ENCODE assay signal across 24 mouse cellular contexts in genomic region chr17:12199933-12200332, GRCm38 (mm10).
A peak's percentile ranks its signal among the peaks of the same experiment; 100 is the strongest.
DNase-seq lines count a peak whose midpoint lies in the region; ATAC-seq and TF ChIP-seq lines count a peak whose summit lies in the region.
"Had no signal": no experiment of that assay in that cellular context is flagged by ENCODE, and none has a peak within 500 bp of the region (broad histone marks: within the 10 kb centered on the region; RNA-seq: fewer than 3 reads in every experiment).

No protein-coding gene starts in this region.

- H3K4me2 ChIP-seq in limb, embryonic 14.5 days (replicated peaks; ENCODE audit: low read depth, low read length, severe bottlenecking) = no peak overlapping the region
- H3K4me2 ChIP-seq: forebrain, embryonic 12.5 days; hindbrain, embryonic 15.5 days; intestine, embryonic 15.5 days; limb, embryonic 12.5 days; midbrain, embryonic 13.5 days; neural tube, embryonic 12.5 days had no signal

- H3K36me3 ChIP-seq in limb, embryonic 14.5 days (ENCODE audit: control insufficient read depth, insufficient read depth, low read length) = peaks cover 10% of the 10 kb centered on the region; the same call in 1 of the 2 replicates
- peaks cover 26% of the 10 kb centered on the region for H3K36me3 ChIP-seq in limb, embryonic 10.5 days
- H3K36me3 ChIP-seq: hindbrain, embryonic 15.5 days; intestine, embryonic 15.5 days had no signal

- H3K27ac ChIP-seq in limb, embryonic 14.5 days (replicated peaks; ENCODE audit: low read depth, low read length) = no peak overlapping the region; the same call in 1 of the 2 replicates
- no peak overlapping the region for H3K27ac ChIP-seq in limb, embryonic 10.5 days
- H3K27ac ChIP-seq: forebrain, embryonic 12.5 days; heart, embryonic 10.5 days; hindbrain, embryonic 15.5 days; intestine, embryonic 15.5 days; limb, embryonic 12.5 days; midbrain, embryonic 13.5 days; neural tube, embryonic 12.5 days had no signal

- WGBS in limb, embryonic 14.5 days = 48% methylated on average over 4 of the region's 4 CpGs
- WGBS in limb, embryonic 10.5 days = 83% methylated on average over 4 of the region's 4 CpGs

- no peaks in the 10 kb centered on the region for H3K27me3 ChIP-seq in limb, embryonic 14.5 days (ENCODE audit: control insufficient read depth, insufficient read depth, low read length)
- H3K27me3 ChIP-seq in limb, embryonic 10.5 days (ENCODE audit: low read depth, poor library complexity, severe bottlenecking) = no peaks in the 10 kb centered on the region
- H3K27me3 ChIP-seq: forebrain, embryonic 12.5 days; hindbrain, embryonic 15.5 days; intestine, embryonic 15.5 days; megakaryocyte, embryonic 14.5 days; midbrain, embryonic 13.5 days; neural tube, embryonic 12.5 days had no signal

- H3K4me3 ChIP-seq in limb, embryonic 14.5 days (replicated peaks; ENCODE audit: low read length) = no peak overlapping the region
- no peak overlapping the region for H3K4me3 ChIP-seq in limb, embryonic 10.5 days
- H3K4me3 ChIP-seq: forebrain, embryonic 12.5 days; heart, embryonic 10.5 days; hindbrain, embryonic 15.5 days; intestine, embryonic 15.5 days; limb, embryonic 12.5 days; megakaryocyte, embryonic 14.5 days; midbrain, embryonic 13.5 days; neural tube, embryonic 12.5 days had no signal

- DNase-seq in limb, embryonic 14.5 days (ENCODE audit: low spot score) = peak; percentile 14
- DNase-seq in limb, embryonic 10.5 days (ENCODE audit: low spot score) = no peak
- peak; percentile 19 for DNase-seq in MN1 (ENCODE audit: low spot score)
- DNase-seq in Muller cell, postnatal 12 days (ENCODE audit: inconsistent ontology term) = peak; percentile 72
- DNase-seq in fat pad, adult 2 months (ENCODE audit: extremely low read depth, low read depth, low spot score) = peak; percentile 14
- no peak for DNase-seq in retina, postnatal 1 day
- DNase-seq in cerebellum, postnatal 14 days = no peak
- DNase-seq: adrenal gland, postnatal 36 days; cerebellum, adult 11 months; cerebellum, adult 9-11 months; heart, postnatal 4 days; kidney, adult 8-10 months; kidney, postnatal 10 days; lung, adult 2 months; lung, postnatal 36 days; thymus, postnatal 14 days had no signal

- no peak for TF ChIP-seq POLR2A in limb, embryonic 14.5 days (IDR thresholded peaks at IDR 0.05; ENCODE audit: borderline replicate concordance, extremely low read depth, insufficient read depth, insufficient read length)

- peaks cover 35% of the 10 kb centered on the region for H3K4me1 ChIP-seq in limb, embryonic 14.5 days (ENCODE audit: control insufficient read depth, insufficient read depth, low read length)
- peaks cover 52% of the 10 kb centered on the region for H3K4me1 ChIP-seq in limb, embryonic 10.5 days

- H3K9ac ChIP-seq in limb, embryonic 14.5 days (ENCODE audit: low read depth, low read length, severe bottlenecking) = no peak overlapping the region
- H3K9ac ChIP-seq: forebrain, embryonic 12.5 days; hindbrain, embryonic 15.5 days; intestine, embryonic 15.5 days; limb, embryonic 12.5 days; midbrain, embryonic 13.5 days; neural tube, embryonic 12.5 days had no signal

- no peaks in the 10 kb centered on the region for H3K9me3 ChIP-seq in limb, embryonic 14.5 days (ENCODE audit: control insufficient read depth, low read length)
- H3K9me3 ChIP-seq in limb, embryonic 10.5 days (replicated peaks) = no peaks in the 10 kb centered on the region
- H3K9me3 ChIP-seq: forebrain, embryonic 12.5 days; heart, embryonic 10.5 days; hindbrain, embryonic 15.5 days; intestine, embryonic 15.5 days; limb, embryonic 12.5 days; midbrain, embryonic 13.5 days; neural tube, embryonic 12.5 days had no signal

- ATAC-seq in limb, embryonic 14.5 days (ENCODE audit: low FRiP score, low read depth) = no peak
- ATAC-seq: intestine, embryonic 15.5 days; midbrain, embryonic 13.5 days had no signal

Comparison
In these comparisons a context has a peak if more than half of its experiments do, and no peak if none do; other contexts are left out.
1. DNase-seq: peak in limb, embryonic 14.5 days (single experiment), MN1 (single experiment), Muller cell, postnatal 12 days (single experiment) and fat pad, adult 2 months (single experiment); none in limb, embryonic 10.5 days (single experiment), retina, postnatal 1 day (single experiment) and cerebellum, postnatal 14 days (0 of 2).